Mouse (Mus musculus) layer of hippocampus, postnatal 10 days (tissue): ENCODE data around the gene Aqr. TPM values are rescaled to one million over a fixed set of nuclear protein-coding genes. Genes with fewer than 3 reads are reported as not detected.

Source experiments
- DNase-seq, 2 experiments: peaks; one replicate each; pipeline ENCODE4 v3.0.0; 2021; ENCODE audit warnings: low spot score in 2 of 2
- total RNA-seq, 2 experiments: library from RNA; stranded (reverse); gene quantifications; 2 replicates each; pipeline ENCODE4 v1.2.3; 2021

The Aqr gene
- total RNA-seq, 2 experiments from 2014 or later, result 26.0 to 27.3 TPM

DNA sequence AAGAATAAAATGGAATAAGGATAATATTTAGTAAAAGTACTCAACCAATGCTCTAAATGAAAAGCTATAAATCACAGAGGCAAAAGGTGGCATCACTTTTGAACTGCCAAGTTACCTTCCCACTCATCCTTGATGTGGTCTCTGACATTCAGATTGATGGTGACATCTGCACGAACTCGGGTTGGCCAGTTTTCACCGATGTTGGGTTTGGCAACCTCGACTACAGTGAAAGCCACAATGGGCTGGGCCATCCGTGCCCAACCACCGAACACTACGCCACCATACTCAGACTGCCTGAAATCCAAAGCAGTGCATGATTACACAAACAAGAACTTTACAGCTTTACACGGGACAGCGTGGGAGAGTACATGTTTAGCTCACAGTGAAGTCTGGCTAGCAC lies 50.1 kb downstream of the Aqr start:
- no peak for DNase-seq

DNA sequence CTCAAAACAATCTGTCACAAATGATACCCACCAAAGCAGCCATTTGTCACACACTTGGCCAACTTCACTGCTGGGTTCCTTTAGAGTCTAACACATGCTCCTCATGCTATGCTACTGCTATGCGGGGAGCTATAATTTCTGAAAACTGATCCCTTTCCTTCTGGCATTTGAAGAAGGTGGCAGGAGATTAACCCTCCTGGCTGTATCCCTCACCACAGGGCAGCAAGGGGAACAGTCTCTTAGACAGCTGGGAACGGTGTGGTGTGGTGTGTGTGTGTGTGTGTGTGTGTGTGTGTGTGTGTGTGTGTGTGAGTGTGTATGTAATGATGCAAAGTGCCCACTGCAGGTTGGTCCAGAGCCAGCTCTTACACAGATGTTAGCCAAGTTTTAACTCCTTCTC lies 51.0 kb downstream of the Aqr start:
- DNase-seq, result no peak

GRCm38 (mm10) chr2:114133355-114133754 lies 53.5 kb downstream of the Aqr start:
- no peak for DNase-seq

DNA sequence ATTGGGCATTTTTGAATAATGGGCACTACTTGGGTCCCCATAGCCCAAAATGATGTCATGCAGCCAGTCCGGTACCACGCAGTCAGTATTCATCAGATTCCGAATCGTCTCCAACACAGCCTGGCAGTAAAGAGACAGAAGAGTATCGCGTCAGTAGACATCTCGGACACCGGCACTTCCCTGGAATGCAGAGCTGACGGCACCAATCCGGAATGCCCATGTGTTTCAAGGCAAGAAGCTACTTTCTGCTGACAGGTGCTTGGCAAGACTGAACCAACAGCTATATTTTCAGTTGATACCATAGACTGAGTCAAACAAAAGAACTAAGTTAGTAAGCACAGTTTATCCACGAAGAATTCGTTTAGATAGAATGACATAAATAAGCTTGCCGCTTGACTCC lies 56.2 kb downstream of the Aqr start:
- no peak for DNase-seq

GRCm38 (mm10) chr2:114123304-114123703 lies 63.5 kb downstream of the Aqr start:
- no peak for DNase-seq

DNA sequence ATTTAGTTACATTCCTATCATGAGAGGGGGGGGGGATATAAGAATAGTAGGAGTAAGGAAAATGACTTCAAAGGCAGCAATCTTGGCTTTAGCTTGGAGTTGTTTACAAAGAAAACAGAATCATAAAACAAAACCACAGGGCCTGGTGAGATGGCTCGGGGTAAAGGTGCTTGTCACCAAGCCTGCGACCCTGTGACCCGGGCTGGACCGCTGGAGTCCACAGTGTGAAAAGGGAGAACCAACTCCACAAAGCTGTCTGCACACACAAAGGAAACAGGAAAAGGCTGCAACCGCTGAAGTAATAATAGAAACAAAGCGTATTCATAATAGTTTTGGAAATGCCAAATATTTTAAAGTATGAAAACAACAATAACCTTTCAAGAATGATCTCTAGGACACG lies 67.4 kb downstream of the Aqr start:
- DNase-seq, result no peak

GRCm38 (mm10) chr2:114117665-114118064 lies 69.2 kb downstream of the Aqr start:
- DNase-seq, result no peak

DNA sequence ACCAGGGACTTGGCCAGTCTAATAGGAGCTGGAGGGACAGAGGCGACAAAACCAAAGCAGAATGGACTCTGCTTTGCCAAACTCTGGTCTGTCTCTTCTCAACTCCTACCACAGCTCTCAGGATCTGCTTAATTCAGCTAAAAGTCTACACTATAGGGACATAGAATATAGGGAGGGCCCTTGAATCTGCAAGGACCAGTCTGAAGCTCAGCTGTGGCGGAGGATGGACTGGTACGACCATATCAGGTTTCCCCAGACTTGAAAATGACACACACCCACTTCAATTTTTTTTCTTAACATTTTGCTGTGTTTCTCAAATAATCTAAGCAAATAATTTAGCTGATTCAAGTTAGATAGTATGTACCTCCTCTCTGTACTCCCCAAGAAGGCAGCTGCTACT lies 69.6 kb downstream of the Aqr start:
- no peak for DNase-seq

DNA sequence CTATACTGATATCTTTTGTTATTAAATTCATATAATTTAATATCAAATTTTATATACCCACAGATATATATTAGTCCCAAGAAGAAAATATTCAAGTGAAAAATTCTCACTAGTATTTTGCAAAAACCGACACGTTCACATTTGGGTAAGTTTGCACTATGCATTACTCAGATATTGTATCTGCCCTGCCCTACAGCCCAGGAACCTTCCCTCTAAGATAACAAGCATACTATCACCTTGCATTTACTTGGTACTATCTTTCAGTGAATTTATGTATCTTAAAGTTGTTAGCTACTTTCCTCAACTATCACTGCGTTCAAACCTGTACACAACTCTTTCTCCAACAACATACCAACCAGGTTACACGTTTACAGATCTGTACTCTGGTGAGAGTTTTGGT lies 71.3 kb downstream of the Aqr start:
- no peak for DNase-seq

- no peak for DNase-seq
These were observed 79.2 kb downstream of the Aqr start for GRCm38 (mm10) chr2:114107288-114108278.

GRCm38 (mm10) chr2:114106383-114106782 lies 80.4 kb downstream of the Aqr start:
- DNase-seq, result no peak

DNA sequence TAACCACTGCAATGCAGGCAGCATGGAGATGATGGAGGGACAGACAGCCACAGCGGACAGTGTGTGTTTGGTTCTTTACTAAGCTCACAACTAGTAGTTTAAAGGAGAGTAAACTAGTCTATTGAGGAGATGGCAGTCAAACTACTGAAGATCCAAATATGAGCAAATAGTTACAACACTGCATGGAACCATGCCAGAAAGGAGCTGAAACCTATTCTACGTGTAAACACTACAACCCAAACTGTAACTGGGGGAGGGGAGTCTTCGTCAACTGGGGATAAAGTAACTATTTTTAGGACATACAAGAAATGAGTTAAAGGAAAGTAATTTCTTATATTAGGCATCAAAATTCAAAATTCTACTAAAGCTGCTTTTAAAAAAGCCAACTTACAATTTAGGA lies 84.4 kb downstream of the Aqr start:
- DNase-seq, result no peak

DNA sequence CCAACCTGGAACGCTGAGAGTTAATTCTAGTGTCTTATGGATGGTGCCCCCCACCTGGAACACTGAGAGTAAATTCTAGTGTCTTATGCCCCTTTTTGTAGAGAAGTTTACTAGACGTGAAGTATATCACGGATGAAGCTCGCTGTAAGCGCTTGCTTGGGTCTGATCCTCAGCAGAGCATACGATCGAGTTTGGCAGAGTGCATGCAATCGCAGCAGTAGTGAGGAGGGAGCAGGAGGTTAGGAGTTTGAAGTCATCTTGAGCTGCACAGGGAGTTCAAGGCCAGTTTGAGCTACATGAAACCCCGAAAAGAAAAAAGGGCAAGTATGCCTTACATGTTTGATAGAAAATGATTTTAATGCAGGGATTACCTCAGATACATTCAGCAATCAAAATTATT lies 86.0 kb downstream of the Aqr start:
- no peak for DNase-seq

DNA sequence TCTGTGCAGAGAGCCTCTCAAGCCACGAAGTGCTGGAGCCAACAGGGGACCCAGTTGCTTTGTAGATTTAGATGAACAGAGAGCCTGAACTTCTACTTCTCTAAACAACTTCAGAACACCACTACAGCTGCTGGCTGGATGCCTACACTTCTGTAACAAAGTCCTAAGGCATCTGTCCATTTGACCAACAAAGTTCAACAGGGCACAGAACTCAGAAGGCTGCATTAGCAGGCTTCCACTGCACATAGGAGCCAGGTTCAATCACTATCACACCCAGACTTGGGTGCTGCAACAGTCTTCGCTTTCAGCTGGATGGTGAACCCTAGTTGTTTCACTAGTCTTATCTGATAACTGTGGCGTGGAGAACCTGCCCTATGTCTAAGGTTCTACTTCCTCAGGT lies 87.0 kb downstream of the Aqr start:
- DNase-seq, result no peak

DNA sequence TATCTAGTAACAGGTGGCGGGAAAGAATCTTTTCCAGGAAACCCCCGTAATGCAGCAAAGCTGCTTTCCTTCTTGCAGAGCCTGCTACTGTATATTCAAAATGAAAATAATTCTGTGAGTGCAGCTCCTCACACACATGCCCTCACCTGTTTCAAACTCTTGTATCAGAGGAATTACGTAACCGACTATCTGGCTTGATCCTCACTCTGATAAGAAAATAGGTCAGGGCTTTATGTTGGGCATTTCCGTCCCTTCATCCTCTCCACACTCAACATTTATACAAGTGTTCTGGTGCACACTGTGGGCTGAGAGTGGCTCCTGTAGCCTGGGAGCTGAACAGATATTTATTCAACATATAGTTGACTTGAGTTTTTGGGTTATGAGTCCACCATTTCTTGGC lies 87.7 kb downstream of the Aqr start:
- DNase-seq, result no peak

DNA sequence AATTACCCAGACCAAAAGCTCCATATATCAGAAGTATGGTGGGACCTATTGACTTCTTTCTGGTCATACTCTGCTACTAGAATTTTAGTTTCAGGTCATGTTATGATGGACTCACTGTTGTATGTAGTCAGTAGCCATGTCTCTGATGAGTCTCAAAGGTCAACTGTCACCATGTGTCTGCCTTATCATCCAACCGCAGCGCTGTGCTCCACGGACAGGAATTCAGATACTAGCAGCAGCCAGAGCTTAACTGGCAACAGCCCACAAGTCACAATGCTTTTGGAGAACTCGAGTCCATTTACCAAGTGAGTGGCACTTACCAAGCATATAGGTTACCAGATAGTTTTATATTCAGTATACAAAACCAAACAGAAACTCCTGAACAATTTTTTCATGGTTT lies 89.2 kb downstream of the Aqr start:
- DNase-seq, result no peak

DNA sequence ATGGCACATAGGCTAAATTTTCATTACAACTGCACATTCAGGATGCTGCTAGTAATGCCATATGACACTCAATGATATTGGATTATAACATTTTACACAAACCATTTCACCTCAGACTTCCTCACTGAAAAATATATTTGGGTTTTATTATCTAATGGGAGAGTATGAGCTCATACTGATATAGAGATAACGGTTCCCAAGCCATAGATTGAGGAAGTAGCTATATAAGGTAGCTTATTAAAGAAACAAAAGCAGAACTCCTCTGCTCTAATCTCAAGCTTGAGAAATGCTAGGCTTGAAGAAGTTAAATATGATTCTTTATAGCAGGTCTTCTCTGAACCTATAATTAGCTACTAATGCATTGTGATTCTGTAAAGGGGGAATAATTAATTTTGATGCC lies 90.3 kb downstream of the Aqr start:
- no peak for DNase-seq

DNA sequence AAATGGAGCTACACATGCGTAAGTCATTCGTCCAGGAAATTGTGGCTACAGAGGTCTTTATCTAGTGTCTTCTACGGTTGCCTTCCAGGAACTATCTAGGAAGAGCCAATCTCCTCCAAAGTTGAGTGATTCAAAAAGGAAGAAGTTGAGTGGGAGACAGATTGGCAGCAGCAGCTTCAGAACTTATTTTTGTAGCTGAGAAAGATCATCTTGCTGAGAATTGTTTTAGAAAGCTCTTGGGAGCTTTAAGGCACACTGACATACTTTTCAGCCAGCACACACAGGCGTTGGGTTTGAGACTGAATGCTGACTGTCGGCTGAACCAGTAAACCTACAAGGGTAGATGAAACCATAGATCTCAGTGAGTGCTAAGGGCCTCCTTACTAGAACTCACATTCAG lies 91.5 kb downstream of the Aqr start:
- DNase-seq, result no peak

GRCm38 (mm10) chr2:114094696-114095095 lies 92.1 kb downstream of the Aqr start:
- no peak for DNase-seq

DNA sequence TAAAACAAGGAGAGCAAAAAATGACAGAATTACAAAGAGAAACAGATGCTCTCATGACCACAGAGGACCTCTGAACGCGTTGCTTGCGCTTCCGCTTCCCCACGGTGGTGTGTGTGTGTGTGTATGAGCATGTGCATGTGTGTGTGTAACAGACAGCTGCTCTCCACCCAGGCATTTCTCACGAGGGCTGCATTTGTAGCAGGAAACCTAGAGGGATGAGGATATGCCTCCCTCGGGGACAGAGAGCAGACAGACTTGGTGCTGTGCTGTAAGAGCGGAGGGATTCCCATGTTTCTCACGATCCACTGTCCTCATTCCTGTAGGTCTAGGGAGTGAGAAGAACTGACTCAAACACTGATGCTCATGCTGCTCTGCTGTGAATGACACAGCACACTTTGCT lies 93.2 kb downstream of the Aqr start:
- DNase-seq, result no peak

- DNase-seq, result no peak
These were observed 97.0 kb downstream of the Aqr start for GRCm38 (mm10) chr2:114089862-114090261.

GRCm38 (mm10) chr2:114087271-114087670 lies 99.6 kb downstream of the Aqr start:
- DNase-seq, result no peak

GRCm38 (mm10) chr2:114071876-114072275 lies 114.9 kb downstream of the Aqr start:
- no peak for DNase-seq
